Mouse (Mus musculus): Measurements from ENCODE around the gene Plod2. TPM values are rescaled to one million over a fixed set of nuclear protein-coding genes. Genes with fewer than 3 reads are reported as not detected.

The Plod2 gene
- 182 and 200 TPM in 2 replicates for total RNA-seq (2021)
- long read RNA-seq, experiment 1, transcript Plod2-203 (20 exons, 3,663 nt): minor isoform, 22 of 116 reads
- long read RNA-seq, experiment 1, transcript Plod2-201 (19 exons, 3,649 nt): major isoform, 79 of 116 reads
- long read RNA-seq, experiment 1, partial matches to known transcripts: 12 of 116 reads
- long read RNA-seq, experiment 1, other reads (novel, unspliced or antisense): 3 of 116 reads
- long read RNA-seq, experiment 2, transcript Plod2-201 (19 exons, 3,649 nt): major isoform, 52 of 91 reads
- long read RNA-seq, experiment 2, transcript Plod2-203 (20 exons, 3,663 nt): minor isoform, 23 of 91 reads
- long read RNA-seq, experiment 2, partial matches to known transcripts: 11 of 91 reads
- long read RNA-seq, experiment 2, other reads (novel, unspliced or antisense): 5 of 91 reads

GRCm38 (mm10) chr9:92541977-92542561 lies at the start of gene Plod2:
TSS of gene Plod2 (plus strand) at chr9:92542223.
- peak; percentile 89 for DNase-seq

DNA sequence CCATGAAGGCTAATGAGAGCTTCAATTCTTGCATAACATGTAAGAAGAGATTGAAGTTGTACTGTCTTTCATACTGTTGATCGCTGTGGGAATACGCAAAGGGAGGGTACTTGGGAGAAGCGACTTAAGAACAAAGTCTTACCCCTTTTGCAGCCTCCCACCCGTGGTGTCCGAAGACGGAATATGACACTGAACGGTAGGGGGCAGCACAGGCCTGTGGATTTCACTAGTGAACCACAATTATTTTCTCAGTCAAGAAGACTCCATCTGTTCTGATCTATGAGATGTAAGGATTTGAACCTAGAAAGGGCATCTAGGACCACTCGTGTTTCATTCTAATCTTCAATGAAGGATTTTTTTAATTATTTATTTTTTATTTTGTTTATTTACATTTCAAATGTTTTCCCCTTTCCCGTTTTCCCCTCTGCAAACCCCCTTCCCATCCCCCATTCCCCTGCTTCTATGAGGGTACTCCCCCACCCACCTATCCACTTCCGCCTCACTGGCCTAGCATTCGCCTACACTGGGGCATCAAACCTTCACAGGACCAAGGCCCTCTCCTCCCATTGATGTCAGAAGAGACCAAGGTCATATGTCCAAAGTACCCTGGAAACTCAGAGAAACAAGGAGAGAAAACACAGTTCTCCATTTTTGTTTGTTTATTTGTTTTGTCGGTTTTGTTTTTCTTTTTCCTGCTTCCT lies 42.2 kb upstream of the Plod2 start:
- DNase-seq: peak; percentile 93

DNA sequence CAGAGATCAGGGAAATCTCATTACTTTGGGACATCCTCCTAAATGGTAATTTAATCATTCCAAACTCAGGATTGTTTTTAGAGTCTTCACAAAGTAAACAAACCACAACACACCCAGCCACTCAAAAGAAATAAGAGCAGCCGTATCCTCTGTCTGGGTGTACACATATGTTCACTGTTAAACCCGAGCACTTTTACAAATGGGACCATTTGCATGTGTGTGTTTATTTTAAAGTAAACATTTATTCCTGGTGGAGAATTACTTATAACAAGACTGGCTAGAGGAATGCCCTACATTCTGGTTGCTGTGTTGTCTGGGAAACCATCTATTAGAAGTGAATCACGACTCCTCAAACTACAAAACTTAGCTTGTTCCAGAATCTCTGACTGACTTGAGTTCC lies 37.8 kb upstream of the Plod2 start:
- DNase-seq: no peak

GRCm38 (mm10) chr9:92504889-92505288 lies 37.1 kb upstream of the Plod2 start:
- no peak for DNase-seq

DNA sequence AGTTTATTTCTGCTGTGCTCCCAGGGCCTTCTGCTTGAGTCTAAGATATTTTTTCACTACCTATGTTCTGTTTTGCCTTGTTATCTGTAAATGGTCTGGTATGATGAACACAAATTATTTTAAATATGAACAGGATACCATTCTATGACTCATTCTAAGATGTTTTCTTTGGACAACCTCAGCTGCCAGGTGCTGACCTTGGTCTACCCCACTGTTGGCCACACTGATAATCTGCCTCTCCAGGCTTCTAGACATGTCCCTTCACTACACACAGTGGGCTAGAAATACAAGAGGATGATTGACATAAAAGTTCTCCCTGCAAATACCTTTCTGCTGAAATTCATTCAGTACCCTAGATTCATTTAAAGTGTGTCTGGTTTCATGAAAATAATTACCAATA lies 30.3 kb upstream of the Plod2 start:
- no peak for DNase-seq

GRCm38 (mm10) chr9:92517036-92517435 lies 25.0 kb upstream of the Plod2 start:
- DNase-seq: no peak

DNA sequence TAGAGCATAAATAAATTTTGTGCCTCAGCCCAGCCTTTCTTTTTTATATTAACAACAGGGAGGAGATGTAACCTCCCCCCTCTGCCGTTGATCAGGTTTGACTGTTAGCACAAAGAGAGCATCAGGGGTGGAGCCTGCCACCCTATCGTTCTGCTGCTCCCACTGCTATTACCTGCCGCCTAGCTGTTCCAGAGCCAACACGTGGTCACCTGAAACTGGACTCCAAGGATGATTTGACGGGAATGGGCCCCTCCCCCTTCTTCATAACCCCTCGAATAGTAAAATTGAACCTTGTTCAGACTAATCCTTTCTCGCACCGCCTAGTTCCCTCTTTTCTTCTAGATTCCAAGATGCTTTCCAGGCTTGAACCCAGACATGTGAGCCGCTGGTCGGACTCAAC lies 21.3 kb upstream of the Plod2 start:
- no peak for DNase-seq

DNA sequence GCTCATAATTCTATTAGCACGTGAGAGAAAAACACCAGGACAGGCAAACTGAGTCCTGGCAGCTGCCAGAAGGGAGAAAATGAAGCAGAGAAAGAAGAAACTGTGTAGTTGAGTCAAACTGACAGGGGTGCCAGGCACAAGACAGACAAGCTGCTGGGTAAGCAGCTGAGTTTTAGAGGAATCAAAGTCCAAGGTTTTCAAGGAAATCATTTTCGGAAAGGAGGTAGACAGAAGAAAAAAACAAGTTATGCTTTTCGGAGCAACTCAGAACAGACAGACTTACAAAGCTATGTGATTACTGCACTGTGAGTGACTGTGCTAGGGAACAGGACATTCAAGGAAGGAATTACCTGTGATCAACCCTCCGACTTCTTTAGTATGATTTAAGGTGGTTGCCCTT lies 17.5 kb upstream of the Plod2 start:
- no peak for DNase-seq

- no peak for DNase-seq
These were observed 12.0 kb upstream of the Plod2 start for GRCm38 (mm10) chr9:92530055-92530454.

- peak; percentile 43 for DNase-seq
These were observed 4.3 kb upstream of the Plod2 start for GRCm38 (mm10) chr9:92537735-92538134.

GRCm38 (mm10) chr9:92538216-92538615 lies 3.8 kb upstream of the Plod2 start:
- no peak for DNase-seq

- peak; percentile 71 for DNase-seq
These were observed 781 bp downstream of the Plod2 start for GRCm38 (mm10) chr9:92542591-92543416.

- no peak for DNase-seq
These were observed 2.1 kb downstream of the Plod2 start for GRCm38 (mm10) chr9:92544146-92544545.

GRCm38 (mm10) chr9:92545021-92545420 lies 3.0 kb downstream of the Plod2 start:
- DNase-seq: no peak

GRCm38 (mm10) chr9:92546446-92546845 lies 4.4 kb downstream of the Plod2 start:
- no peak for DNase-seq

- no peak for DNase-seq
These were observed 5.1 kb downstream of the Plod2 start for GRCm38 (mm10) chr9:92547106-92547505.

- no peak for DNase-seq
These were observed 5.8 kb downstream of the Plod2 start for GRCm38 (mm10) chr9:92547821-92548220.

DNA sequence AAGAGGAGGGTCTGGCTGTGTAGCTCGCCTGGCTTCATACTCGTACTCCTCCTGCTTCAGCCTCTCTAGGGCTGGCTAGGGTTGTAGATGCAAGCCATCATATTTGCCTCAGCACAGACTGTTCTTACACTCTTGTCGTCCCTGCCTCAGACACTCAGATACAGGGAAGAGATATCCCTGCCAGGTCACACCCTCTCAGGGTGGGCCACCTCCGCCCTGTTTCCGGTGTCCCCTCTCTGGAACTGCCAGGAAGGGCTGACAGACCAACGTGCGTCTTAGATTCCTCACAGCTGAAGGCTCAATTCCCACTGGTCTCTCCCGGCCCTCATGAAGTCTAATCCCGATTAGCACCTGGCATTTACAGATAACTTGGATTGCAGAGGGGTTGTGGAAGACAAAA lies 6.6 kb downstream of the Plod2 start:
- DNase-seq: no peak

GRCm38 (mm10) chr9:92549811-92550490 lies 7.9 kb downstream of the Plod2 start:
- peak; percentile 85 for DNase-seq

- peak; percentile 54 for DNase-seq
These were observed 9.0 kb downstream of the Plod2 start for GRCm38 (mm10) chr9:92550981-92551380.

- no peak for DNase-seq
These were observed 9.6 kb downstream of the Plod2 start for GRCm38 (mm10) chr9:92551666-92552065.

GRCm38 (mm10) chr9:92552691-92553090 lies 10.7 kb downstream of the Plod2 start:
- DNase-seq: no peak

All from adrenal gland, postnatal 14 days (tissue).